Mouse (Mus musculus) bone marrow, adult 2 months (tissue): ENCODE measurements at regions not wholly inside any gene's neighbourhood (a gene's known extent, or its start where the extent isn't known, plus 50 kb on each side); places are given as distances from the start of the nearest gene placed in this dataset.

ENCODE experiments used
- H3K27ac ChIP-seq: fragments of 200-500 bp; 2 replicates; pipeline ENCODE4 v1.5.1; 2012; ENCODE audit warnings: low read depth, mild to moderate bottlenecking, control low read depth, inconsistent platforms, low read length; ENCODE audit not compliant: control insufficient read depth, poor library complexity, insufficient read depth
- H3K4me1 ChIP-seq: fragments of 200-500 bp; 2 replicates; pipeline ENCODE4 v1.6.1; 2011; ENCODE audit warnings: low read length; ENCODE audit not compliant: control insufficient read depth, insufficient read depth
- H3K4me3 ChIP-seq: fragments of 200-500 bp; replicated peaks from 2 replicates; pipeline ENCODE3; 2011; ENCODE audit warnings: mild to moderate bottlenecking, low read depth, low read length, control low read depth; ENCODE audit not compliant: control insufficient read depth
- CTCF ChIP-seq: fragments of 200-500 bp; IDR thresholded peaks from 2 replicates; pipeline ENCODE4 v1.5.1; 2011; ENCODE audit warnings: low read length, control low read depth; ENCODE audit not compliant: control insufficient read depth, insufficient read depth
- POLR2A ChIP-seq: fragments of 200-500 bp; IDR thresholded peaks from 2 replicates; pipeline ENCODE4 v1.6.1; 2011; ENCODE audit warnings: low read depth, mild to moderate bottlenecking, control low read depth, low read length, borderline replicate concordance; ENCODE audit not compliant: control insufficient read depth
- WGBS: fragments of 180-500 bp; shearing (Covaris S2); methylation state at CpG from one replicate; pipeline ENCODE4 v1.1.7; 2018; 5-methylcytosine and 5-hydroxymethylcytosine counted together

DNA sequence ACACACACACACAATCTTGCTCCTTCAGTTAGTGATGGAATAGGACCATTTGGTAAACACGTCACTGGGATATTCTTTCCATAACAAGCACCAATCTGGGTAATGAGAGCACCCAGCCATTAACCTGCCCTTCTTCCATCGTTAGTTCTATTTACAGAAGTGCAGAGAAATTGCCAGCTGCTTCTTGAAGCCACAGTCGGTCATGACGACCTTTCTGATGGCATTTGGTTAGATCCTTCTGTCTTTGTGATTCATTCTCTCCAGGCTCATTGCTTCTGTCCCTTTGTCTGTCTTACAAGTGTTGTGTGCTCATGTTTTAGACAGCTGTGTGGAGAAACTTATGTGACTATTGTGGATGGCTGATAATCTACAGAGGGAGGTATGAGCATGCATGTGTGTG is 197.9 kb upstream of the Nmur2 start:
- 48% methylated on average over 4 of the region's 4 CpGs for WGBS
- H3K4me1 ChIP-seq: no peaks in the 10 kb centered on the region
- H3K4me3 ChIP-seq: no peak overlapping the region
- no peak overlapping the region for H3K27ac ChIP-seq
- no peak for TF ChIP-seq CTCF
- no peak for TF ChIP-seq POLR2A

DNA sequence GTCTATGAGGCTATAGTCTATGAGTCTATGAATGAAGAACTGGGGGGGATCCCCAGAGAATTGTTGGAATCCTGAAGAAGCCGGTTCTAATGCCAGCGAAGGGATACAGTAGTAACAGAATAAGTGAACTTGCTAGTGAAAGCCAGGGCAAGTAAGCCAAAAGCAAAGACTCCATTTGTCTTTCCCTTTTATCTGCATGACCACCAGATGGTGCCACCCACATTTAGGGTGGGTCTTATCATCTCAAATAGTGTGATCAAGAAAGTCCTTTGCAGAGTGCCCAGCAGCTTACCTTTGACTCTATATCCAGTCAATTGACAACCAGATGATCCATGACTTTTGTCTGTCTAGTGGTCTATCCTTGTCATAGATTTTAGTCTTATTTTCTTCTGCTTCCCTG is 184.2 kb upstream of the Nmur2 start:
- Histone ChIP-seq H3K4me1 (no peaks in the 10 kb centered on the region), H3K27ac (no peak overlapping the region), H3K4me3 (no peak overlapping the region)
- TF ChIP-seq POLR2A (no peak), CTCF (no peak)
- WGBS: 74% methylated on average over 2 of the region's 2 CpGs

DNA sequence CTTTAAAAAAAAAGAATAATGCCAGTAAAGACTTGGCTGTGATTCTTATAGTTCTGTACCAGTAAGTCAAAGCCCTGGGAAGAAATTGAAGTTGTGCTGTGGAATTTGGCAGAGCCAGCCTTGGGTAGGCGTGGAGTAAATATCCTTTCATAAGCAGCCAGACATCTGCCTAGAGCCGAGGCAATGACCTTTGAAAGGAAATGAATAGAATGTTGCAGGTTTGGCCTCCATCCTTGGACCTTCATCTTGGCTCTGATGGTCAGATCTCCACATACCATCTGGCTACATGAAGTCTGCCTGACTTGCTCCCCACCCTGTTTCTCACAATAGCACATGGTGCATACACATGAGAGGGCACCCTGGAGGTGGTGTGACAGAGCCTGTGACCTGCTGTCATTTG is 174.9 kb upstream of the Nmur2 start:
- Histone ChIP-seq H3K4me1 (no peaks in the 10 kb centered on the region), H3K4me3 (no peak overlapping the region), H3K27ac (no peak overlapping the region)
- TF ChIP-seq CTCF: no peak
- no peak for TF ChIP-seq POLR2A
- WGBS: 53% methylated on average over 2 of the region's 2 CpGs

DNA sequence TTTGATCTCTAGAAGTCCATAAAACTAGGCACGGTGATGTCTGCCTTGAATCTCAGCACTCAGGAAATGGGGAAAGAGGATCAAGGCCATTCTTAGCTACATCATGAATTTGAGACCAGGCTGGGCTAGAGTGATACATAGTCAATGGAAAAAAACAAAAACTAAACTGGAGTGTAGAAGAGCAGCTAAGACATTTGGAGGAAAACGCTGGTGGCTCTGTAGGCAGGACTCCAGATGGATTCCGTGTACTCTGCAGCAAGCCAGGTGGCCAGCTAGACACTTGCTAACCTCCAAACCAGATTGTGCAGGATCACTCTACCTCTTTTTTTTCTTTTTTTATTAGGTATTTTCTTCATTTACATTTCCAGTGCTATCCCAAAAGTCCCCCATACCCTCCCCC is 161.0 kb upstream of the Nmur2 start:
- H3K27ac ChIP-seq: no peak overlapping the region
- TF ChIP-seq CTCF (no peak), POLR2A (no peak)
- H3K4me1 ChIP-seq: no peaks in the 10 kb centered on the region
- 80% methylated on average over 3 of the region's 3 CpGs for WGBS
- H3K4me3 ChIP-seq: no peak overlapping the region

DNA sequence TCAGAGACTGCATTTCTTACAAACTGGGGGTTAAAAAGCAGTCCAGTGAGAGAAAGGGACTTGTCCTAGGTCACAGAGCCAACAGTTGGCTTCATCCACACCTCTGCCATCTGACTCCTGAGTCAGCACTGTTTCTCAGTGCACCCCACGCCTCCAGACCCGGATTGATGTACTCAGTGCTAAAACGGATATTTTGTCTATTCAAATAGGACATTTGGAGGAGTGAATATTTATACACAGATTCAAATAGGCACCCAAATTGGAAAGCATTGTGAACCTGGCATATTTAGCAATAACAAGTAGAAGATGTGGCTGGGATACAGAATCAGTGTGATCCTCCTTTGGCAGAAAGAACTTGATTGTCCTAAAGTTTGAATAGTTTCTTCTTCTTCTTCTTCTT is 154.5 kb upstream of the Nmur2 start:
- no peaks in the 10 kb centered on the region for H3K4me1 ChIP-seq
- H3K4me3 ChIP-seq: no peak overlapping the region
- TF ChIP-seq CTCF: no peak
- no peak for TF ChIP-seq POLR2A
- WGBS: 71% methylated on average over 3 of the region's 3 CpGs
- H3K27ac ChIP-seq: no peak overlapping the region

DNA sequence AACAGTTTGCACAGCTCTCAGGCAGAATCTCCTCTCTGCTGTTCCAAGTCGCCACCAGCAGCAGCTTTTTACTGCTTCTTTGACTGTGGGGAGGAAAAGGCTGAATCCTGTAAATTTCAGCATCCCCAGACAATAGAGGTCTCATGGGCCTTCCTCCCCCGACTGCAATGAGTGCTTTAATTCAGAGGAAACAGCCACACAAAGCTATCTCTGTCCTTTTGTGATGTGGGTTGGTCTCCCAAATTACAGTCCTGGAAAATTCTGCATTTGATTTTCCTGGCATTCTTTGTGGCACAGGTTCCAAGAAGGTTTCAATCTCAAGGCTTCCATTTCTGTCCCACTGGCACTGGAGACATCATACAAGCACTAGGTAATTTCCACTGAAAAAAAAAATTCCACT is 152.6 kb upstream of the Nmur2 start:
- no peak overlapping the region for H3K4me3 ChIP-seq
- H3K27ac ChIP-seq: no peak overlapping the region
- TF ChIP-seq CTCF (no peak), POLR2A (no peak)
- H3K4me1 ChIP-seq: no peaks in the 10 kb centered on the region
- 37% methylated on average over 2 of the region's 2 CpGs for WGBS

DNA sequence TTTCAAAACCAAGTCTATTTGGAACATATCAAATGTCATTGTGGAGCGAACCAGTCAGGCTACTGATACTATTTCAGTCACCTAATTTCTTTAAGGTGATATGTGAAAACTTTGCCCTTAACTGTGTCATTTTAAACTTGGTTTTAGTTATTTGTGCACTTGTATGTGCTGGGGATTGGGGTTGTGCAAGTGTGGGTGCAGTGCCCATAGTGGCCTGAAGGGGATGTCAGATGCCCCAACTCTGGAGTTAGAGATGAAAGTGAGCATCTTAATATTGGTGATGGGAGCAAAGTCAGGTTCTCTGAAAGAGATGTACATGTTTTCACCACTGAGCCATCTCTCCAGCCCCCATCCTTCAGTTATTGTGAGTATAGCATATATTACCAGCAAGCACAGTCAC is 133.1 kb upstream of the Nmur2 start:
- WGBS: 84% methylated on average over 1 of the region's 1 CpGs

DNA sequence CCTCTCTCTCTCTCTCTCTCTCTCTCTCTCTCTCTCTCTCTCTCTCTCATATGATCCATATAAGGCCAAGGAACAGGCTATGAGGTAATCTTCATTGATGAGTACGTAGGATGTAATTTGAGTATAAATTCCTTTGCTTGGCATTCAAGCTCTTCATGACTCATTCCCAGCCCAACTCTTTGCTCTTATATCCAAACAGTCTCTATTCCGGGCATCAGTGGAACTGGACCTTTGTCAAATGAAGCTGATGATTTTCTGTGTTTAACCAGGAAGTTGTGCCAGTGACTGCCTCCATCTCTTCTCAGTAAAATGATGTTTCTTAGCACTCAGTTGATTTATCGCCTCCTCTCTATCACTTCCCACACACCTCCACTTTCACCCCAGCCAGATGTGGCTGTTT is 132.4 kb upstream of the Nmur2 start:
- no peak for TF ChIP-seq CTCF
- TF ChIP-seq POLR2A: no peak
- H3K4me3 ChIP-seq: no peak overlapping the region
- H3K4me1 ChIP-seq: no peaks in the 10 kb centered on the region
- 77% methylated on average over 3 of the region's 3 CpGs for WGBS
- no peak overlapping the region for H3K27ac ChIP-seq

More for the DNA sequence above, 133.1 kb upstream of the Nmur2 start:
- Histone ChIP-seq H3K4me3 (no peak overlapping the region), H3K27ac (no peak overlapping the region), H3K4me1 (no peaks in the 10 kb centered on the region)
- TF ChIP-seq CTCF (no peak), POLR2A (no peak)

DNA sequence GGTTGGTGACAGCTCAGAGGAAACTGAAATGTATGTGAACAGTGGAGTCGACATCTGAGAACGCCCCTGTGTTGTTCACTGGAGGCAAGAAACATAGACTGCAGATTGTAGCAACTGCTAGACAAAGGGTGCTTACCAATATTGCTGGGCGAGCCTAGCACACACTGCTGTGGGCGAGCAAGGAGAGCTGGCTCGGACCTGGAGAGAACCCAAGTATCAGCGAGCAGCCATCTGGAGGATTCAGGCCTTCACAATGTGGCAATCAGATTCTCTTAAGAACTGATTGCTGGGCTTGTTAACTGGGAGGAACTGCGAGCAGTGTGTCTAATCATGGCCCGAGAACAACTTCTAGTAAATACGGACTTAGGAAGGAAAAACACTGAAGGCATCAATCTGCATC is 128.8 kb upstream of the Nmur2 start:
- H3K4me3 ChIP-seq: no peak overlapping the region
- WGBS: 58% methylated on average over 9 of the region's 9 CpGs
- TF ChIP-seq CTCF (no peak), POLR2A (no peak)
- no peak overlapping the region for H3K27ac ChIP-seq
- H3K4me1 ChIP-seq: no peaks in the 10 kb centered on the region
